Mouse (Mus musculus): ENCODE data around the gene Cpxm1.

DNA sequence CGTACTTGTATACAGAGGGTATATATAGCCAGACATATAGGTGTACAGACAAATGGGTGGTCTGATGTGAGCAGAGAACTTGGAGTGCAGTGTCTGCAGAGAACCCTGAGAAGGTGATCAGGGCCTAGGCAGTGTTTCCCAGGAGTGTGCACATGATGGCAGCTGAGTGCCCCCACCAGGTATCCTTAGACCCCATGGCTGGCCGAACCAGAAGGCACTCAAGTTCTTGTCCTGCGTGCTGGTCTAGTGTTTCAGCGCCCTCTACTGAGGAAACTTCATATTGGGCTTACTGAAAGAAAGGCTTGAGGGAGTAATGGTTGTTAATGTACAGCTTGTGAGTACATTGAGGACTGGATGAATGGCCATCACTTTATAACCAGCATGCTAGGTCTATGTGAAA lies 35.8 kb upstream of the Cpxm1 start:
- TF ChIP-seq POLR2A (IDR thresholded peaks at IDR 0.05; ENCODE audit: borderline replicate concordance, low read depth, low read length) (no peak), CTCF (IDR thresholded peaks at IDR 0.05; ENCODE audit: low read depth, low read length) (peak; percentile 54; the same call in 1 of the 2 replicates)

Measured in bone marrow macrophage, adult 2 months (primary cell).